In the genomic region with DNA sequence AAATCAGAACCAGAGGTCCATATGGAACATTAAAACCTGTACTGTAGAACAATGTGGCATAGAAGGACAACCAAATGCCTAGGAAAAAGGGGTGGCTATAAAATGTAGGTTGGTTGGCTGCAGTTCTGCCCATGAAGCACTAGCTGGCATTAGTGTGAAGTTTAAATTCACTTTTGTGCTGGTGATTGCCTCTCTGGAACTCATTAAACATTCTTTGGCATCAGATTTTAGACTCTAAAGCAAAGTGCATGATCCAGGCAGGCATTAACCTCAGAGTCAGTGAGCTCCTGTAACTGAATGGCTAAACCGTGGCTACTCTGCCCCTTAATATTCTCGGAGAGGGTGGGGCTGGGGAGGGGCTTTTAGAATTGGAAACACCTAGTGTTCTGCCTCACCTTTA, we compare ENCODE assay signal across 16 mouse cellular contexts.
DNase-seq lines count a peak whose midpoint lies in the region; ATAC-seq and TF ChIP-seq lines count a peak whose summit lies in the region.
"Had no signal": no experiment of that assay in that cellular context is flagged by ENCODE, and none has a peak within 500 bp of the region (broad histone marks: within the 10 kb centered on the region; RNA-seq: fewer than 3 reads in every experiment).

No protein-coding gene starts in this region.

- no peak for DNase-seq in frontal cortex, adult 2 months (ENCODE audit: extremely low spot score in 1 of 2, low spot score in 1 of 2)
- DNase-seq in midbrain, postnatal 0 days (ENCODE audit: low spot score) = peak; percentile 40
- no peak for DNase-seq in adrenal gland, postnatal 14 days
- DNase-seq in spleen, postnatal 14 days (ENCODE audit: low spot score in 2 of 2) = no peak
- no peak for DNase-seq in heart, postnatal 25 days (ENCODE audit: low spot score)
- DNase-seq: cerebellum, adult 9-10 months; heart, adult 11 months; lung, postnatal 4 days; right cerebral cortex, postnatal 14 days had no signal

- WGBS in midbrain, postnatal 0 days = 65% methylated on average over 2 of the region's 2 CpGs
- 47% methylated on average over 2 of the region's 2 CpGs for WGBS in midbrain, embryonic 16.5 days
- 78% methylated on average over 2 of the region's 2 CpGs for WGBS in kidney, embryonic 15.5 days

- no peaks in the 10 kb centered on the region for H3K4me1 ChIP-seq in midbrain, postnatal 0 days (ENCODE audit: insufficient read depth, low read length)
- H3K4me1 ChIP-seq in midbrain, embryonic 16.5 days (ENCODE audit: control insufficient read depth, insufficient read depth, low read length) = 0 out of 2 replicates have a peak, but pooled peaks cover 2% of the 10 kb centered on the region
- H3K4me1 ChIP-seq in kidney, embryonic 15.5 days = no peaks in the 10 kb centered on the region
- H3K4me1 ChIP-seq: embryonic facial prominence, embryonic 12.5 days; liver, embryonic 15.5 days had no signal

- H3K36me3 ChIP-seq in midbrain, postnatal 0 days (ENCODE audit: insufficient read depth, low read length) = no peaks in the 10 kb centered on the region
- H3K36me3 ChIP-seq in midbrain, embryonic 16.5 days (ENCODE audit: control insufficient read depth, insufficient read depth, low read length) = 0 out of 2 replicates have a peak, but pooled peaks cover 2% of the 10 kb centered on the region
- no peaks in the 10 kb centered on the region for H3K36me3 ChIP-seq in kidney, embryonic 15.5 days
- H3K36me3 ChIP-seq: embryonic facial prominence, embryonic 12.5 days; liver, embryonic 15.5 days had no signal

- H3K27me3 ChIP-seq in midbrain, postnatal 0 days (ENCODE audit: insufficient read depth, low read length) = no peaks in the 10 kb centered on the region
- H3K27me3 ChIP-seq in midbrain, embryonic 16.5 days (ENCODE audit: control insufficient read depth, insufficient read depth, low read depth, low read length) = no peaks in the 10 kb centered on the region
- no peaks in the 10 kb centered on the region for H3K27me3 ChIP-seq in kidney, embryonic 15.5 days
- H3K27me3 ChIP-seq: embryonic facial prominence, embryonic 12.5 days; liver, embryonic 15.5 days had no signal

- intact Hi-C loops in heart, postnatal 25 days (cut with DNase I) = no loop called here

- H3K4me3 ChIP-seq in midbrain, postnatal 0 days (ENCODE audit: low read depth, low read length) = no peak overlapping the region
- no peak overlapping the region for H3K4me3 ChIP-seq in midbrain, embryonic 16.5 days (ENCODE audit: low read depth, low read length)
- no peak overlapping the region for H3K4me3 ChIP-seq in kidney, embryonic 15.5 days (replicated peaks)
- H3K4me3 ChIP-seq: embryonic facial prominence, embryonic 12.5 days; liver, embryonic 15.5 days had no signal

- peak; percentile 75 for ATAC-seq in frontal cortex, adult (ENCODE audit: low TSS enrichment)
- ATAC-seq in midbrain, postnatal 0 days (ENCODE audit: low FRiP score) = no peak
- no peak for ATAC-seq in midbrain, embryonic 16.5 days
- ATAC-seq in kidney, embryonic 15.5 days (replicated peaks; ENCODE audit: low FRiP score) = peak; percentile 62; the same call in 1 of the 2 replicates
- ATAC-seq: activated CD4-positive, CD25-positive, alpha-beta regulatory T cell, adult 4 months; intestine, postnatal 0 days had no signal

- no peak overlapping the region for H3K9ac ChIP-seq in midbrain, postnatal 0 days (replicated peaks; ENCODE audit: low read length, poor library complexity, severe bottlenecking)
- H3K9ac ChIP-seq in midbrain, embryonic 16.5 days (ENCODE audit: low read depth, low read length) = no peak overlapping the region
- H3K9ac ChIP-seq in kidney, embryonic 15.5 days = no peak overlapping the region
- H3K9ac ChIP-seq: embryonic facial prominence, embryonic 12.5 days; liver, embryonic 15.5 days had no signal

- no peaks in the 10 kb centered on the region for H3K9me3 ChIP-seq in midbrain, postnatal 0 days (ENCODE audit: low read length)
- H3K9me3 ChIP-seq in midbrain, embryonic 16.5 days (replicated peaks; ENCODE audit: control insufficient read depth, low read length, poor library complexity, severe bottlenecking) = no peaks in the 10 kb centered on the region
- H3K9me3 ChIP-seq in kidney, embryonic 15.5 days (replicated peaks) = no peaks in the 10 kb centered on the region
- H3K9me3 ChIP-seq: embryonic facial prominence, embryonic 12.5 days; liver, embryonic 15.5 days had no signal

- H3K4me2 ChIP-seq in midbrain, postnatal 0 days (ENCODE audit: low read depth, low read length, poor library complexity, severe bottlenecking) = no peak overlapping the region
- no peak overlapping the region for H3K4me2 ChIP-seq in midbrain, embryonic 16.5 days (ENCODE audit: low read length)
- H3K4me2 ChIP-seq in kidney, embryonic 15.5 days = no peak overlapping the region
- H3K4me2 ChIP-seq: embryonic facial prominence, embryonic 12.5 days; liver, embryonic 15.5 days had no signal

- H3K27ac ChIP-seq in midbrain, postnatal 0 days (ENCODE audit: low read depth, low read length) = no peak overlapping the region
- no peak overlapping the region for H3K27ac ChIP-seq in midbrain, embryonic 16.5 days (ENCODE audit: low read length)
- H3K27ac ChIP-seq in kidney, embryonic 15.5 days = no peak overlapping the region
- H3K27ac ChIP-seq: embryonic facial prominence, embryonic 12.5 days; liver, embryonic 15.5 days had no signal

- peak; percentile 55 for TF ChIP-seq CTCF in midbrain, postnatal 0 days (IDR thresholded peaks at IDR 0.05)

Comparison
In these comparisons a context has a peak if more than half of its experiments do, and no peak if none do; other contexts are left out.
1. ATAC-seq: peak in frontal cortex, adult (single experiment) and kidney, embryonic 15.5 days (single experiment); none in midbrain, postnatal 0 days (single experiment) and midbrain, embryonic 16.5 days (single experiment).